Comparison of ENCODE assay signal across 20 mouse cellular contexts in the genomic region with DNA sequence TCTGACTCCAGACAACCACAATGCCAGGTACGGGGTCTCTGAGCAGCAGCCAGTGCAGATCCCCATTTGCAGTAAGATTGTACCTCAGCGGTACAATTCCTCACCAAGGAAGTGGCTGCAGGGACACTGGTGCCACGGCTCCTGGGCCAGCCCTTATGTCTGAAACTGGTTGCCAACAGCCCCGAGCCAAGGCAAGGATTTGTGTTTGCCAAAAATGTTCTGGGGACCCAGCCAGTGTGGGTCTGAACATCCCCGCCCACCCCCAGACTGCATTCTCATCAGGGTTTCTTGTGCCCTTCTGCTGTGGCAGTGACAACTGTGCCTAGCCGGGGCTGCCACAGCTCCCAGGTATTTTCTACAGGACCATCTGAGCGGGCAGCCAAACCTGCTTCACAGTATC. TPM values are rescaled to one million over a fixed set of nuclear protein-coding genes. Genes with fewer than 3 reads are reported as not detected.
"Had no signal": no experiment of that assay in that cellular context is flagged by ENCODE, and none has a peak within 500 bp of the region (broad histone marks: within the 10 kb centered on the region; RNA-seq: fewer than 3 reads in every experiment).

No protein-coding gene starts in this region.

- H3K9me3 ChIP-seq: limb, embryonic 12.5 days; liver, embryonic 13.5 days; lung, embryonic 15.5 days; megakaryocyte, embryonic 14.5 days; midbrain, embryonic 15.5 days; neural tube, embryonic 12.5 days; stomach, embryonic 15.5 days had no signal

- H3K27ac ChIP-seq: left cerebral cortex, adult 2 months; limb, embryonic 12.5 days; liver, embryonic 13.5 days; lung, embryonic 15.5 days; macrophage; midbrain, embryonic 15.5 days; neural tube, embryonic 12.5 days; stomach, embryonic 15.5 days had no signal

- DNase-seq: kidney, adult 18-20 months; kidney, postnatal 10 days; kidney, postnatal 4 days; liver; liver, embryonic 13.5 days; liver, postnatal 0 days; lung, postnatal 14 days; thymus, adult 2 months; thymus, postnatal 25 days had no signal

- H3K27me3 ChIP-seq: limb, embryonic 12.5 days; liver, embryonic 13.5 days; lung, embryonic 15.5 days; megakaryocyte, embryonic 14.5 days; midbrain, embryonic 15.5 days; neural tube, embryonic 12.5 days; stomach, embryonic 15.5 days had no signal

- H3K4me2 ChIP-seq: limb, embryonic 12.5 days; midbrain, embryonic 11.5 days; neural tube, embryonic 12.5 days; stomach, embryonic 15.5 days had no signal

- ATAC-seq: liver, postnatal 0 days; midbrain, embryonic 15.5 days had no signal

- H3K4me3 ChIP-seq: left cerebral cortex, adult 2 months; limb, embryonic 12.5 days; liver, embryonic 13.5 days; lung, embryonic 15.5 days; megakaryocyte, embryonic 14.5 days; midbrain, embryonic 15.5 days; neural tube, embryonic 12.5 days; stomach, embryonic 15.5 days had no signal

- H3K9ac ChIP-seq: limb, embryonic 12.5 days; liver, embryonic 13.5 days; liver, postnatal 0 days; lung, embryonic 15.5 days; midbrain, embryonic 15.5 days; stomach, embryonic 15.5 days had no signal

RNA-seq across cellular contexts. Expression of gene Zmynd10, which starts 8.9 kb away (rescaled TPM):
- total RNA-seq: monocyte, adult 5-6 weeks; neutrophil, adult 5-6 weeks had no signal
- polyA plus RNA-seq: liver, embryonic 13.5 days; macrophage had no signal
